Mouse (Mus musculus): ENCODE data around the gene Safb2. TPM values are rescaled to one million over a fixed set of nuclear protein-coding genes. Genes with fewer than 3 reads are reported as not detected.

Gene Safb2
- 193 and 233 TPM in 2 replicates for polyA plus RNA-seq (2012)

GRCm38 (mm10) chr17:56584257-56585130 is at the start of gene Safb2, which contains the start of gene Safb:
TSS of gene Safb2 (minus strand) at chr17:56584585.
TSS of gene Safb (plus strand) at chr17:56584825.
- no peak for TF ChIP-seq GATA1 (IDR thresholded peaks at IDR 0.05; ENCODE audit: low read length)

- no peak for TF ChIP-seq GATA1 (IDR thresholded peaks at IDR 0.05; ENCODE audit: low read length)
Measured at GRCm38 (mm10) chr17:56634023-56634422, 49.6 kb upstream of the Safb2 start.

DNA sequence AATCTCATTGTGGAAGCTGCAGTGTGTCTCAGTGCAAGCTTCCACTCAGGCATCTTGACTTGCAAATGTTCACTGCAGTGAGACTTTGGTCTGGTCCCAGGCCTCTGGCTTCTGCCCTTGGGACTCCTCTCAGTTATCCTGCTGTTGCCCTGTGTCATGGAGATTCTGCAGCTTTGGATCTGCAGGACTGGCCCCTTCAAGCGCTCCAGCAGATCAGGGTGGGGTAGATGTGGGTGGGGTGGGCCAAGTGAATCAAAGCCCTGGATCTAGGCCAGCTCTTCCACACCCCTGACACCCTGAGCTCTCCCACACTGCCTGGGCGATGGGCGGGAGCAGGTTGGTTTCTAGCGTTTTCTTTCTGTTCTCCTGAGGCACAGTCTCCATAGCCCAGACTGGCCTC is 47.4 kb upstream of the Safb2 start:
- TF ChIP-seq GATA1 (IDR thresholded peaks at IDR 0.05; ENCODE audit: low read length) = no peak

- no peak for TF ChIP-seq GATA1 (IDR thresholded peaks at IDR 0.05; ENCODE audit: low read length)
Measured at GRCm38 (mm10) chr17:56627530-56628277, 43.3 kb upstream of the Safb2 start, which contains the start of gene Catsperd. TSS of gene Catsperd (plus strand) at chr17:56628143.

DNA sequence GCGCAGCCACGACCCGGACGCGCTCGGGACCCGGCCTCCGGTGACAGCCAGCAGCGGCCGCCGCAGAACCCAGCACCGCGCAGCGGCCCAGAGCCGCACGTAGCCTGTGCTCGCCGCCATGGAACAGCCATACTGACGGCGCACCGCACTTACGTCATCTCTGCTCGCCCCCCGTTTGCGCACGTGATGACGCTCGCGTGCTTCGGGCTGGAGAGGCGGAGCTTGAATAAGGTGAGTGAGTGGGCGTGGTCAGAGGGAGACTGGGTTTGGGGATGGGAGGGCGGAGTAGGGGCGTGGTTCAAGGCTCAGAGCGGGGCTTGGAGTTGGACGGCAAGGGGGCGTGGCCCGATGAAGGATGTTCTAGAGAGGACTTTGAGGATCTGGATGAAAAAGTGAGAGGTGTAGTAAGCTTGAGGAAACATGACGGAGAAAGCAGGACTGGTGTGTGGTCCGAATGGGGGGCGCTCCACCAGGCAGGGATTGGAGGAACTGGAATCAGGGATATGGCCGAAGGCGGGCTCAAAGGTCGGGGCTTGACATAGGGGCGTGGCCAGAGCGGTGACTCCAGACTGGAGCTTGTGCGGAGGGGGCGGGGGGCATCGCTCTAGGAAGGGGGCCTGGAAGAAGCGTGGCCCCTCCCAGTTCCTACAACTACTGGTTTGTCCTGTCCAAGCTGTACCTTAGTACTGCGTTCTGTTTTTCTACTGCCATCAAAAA is 42.5 kb upstream of the Safb2 start, which contains the start of gene Lonp1:
Gene Lonp1, minus strand, starts transcription at position 134 of the 717 bp plus-strand sequence.
- TF ChIP-seq GATA1 (IDR thresholded peaks at IDR 0.05; ENCODE audit: low read length) = no peak

GRCm38 (mm10) chr17:56626260-56626659 is 41.9 kb upstream of the Safb2 start:
- TF ChIP-seq GATA1 (IDR thresholded peaks at IDR 0.05; ENCODE audit: low read length) = no peak

GRCm38 (mm10) chr17:56625495-56625894 is 41.1 kb upstream of the Safb2 start:
- TF ChIP-seq GATA1 (IDR thresholded peaks at IDR 0.05; ENCODE audit: low read length) = no peak

- TF ChIP-seq GATA1 (IDR thresholded peaks at IDR 0.05; ENCODE audit: low read length) = no peak
Measured at GRCm38 (mm10) chr17:56617628-56618027, 33.2 kb upstream of the Safb2 start.

- TF ChIP-seq GATA1 (IDR thresholded peaks at IDR 0.05; ENCODE audit: low read length) = no peak
Measured at GRCm38 (mm10) chr17:56616725-56617124, 32.3 kb upstream of the Safb2 start.

DNA sequence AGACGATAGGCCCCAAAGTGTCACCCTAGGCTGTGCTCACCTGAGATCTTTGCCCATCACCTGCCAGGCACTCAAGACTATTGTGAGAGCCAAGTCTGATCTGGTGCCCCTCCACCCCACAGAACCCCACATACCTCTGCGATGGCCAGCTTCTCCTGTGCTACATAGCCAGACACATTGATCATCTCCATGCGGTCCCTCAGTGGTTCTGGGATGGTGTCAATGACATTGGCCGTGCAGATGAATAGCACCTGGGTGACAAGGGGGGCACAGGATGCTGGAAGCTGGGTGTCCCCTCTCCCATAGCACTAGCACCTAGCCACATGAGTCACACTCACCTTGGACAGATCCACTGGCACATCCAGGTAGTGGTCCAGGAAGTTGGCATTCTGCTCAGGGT is 31.4 kb upstream of the Safb2 start:
- no peak for TF ChIP-seq GATA1 (IDR thresholded peaks at IDR 0.05; ENCODE audit: low read length)

- TF ChIP-seq GATA1 (IDR thresholded peaks at IDR 0.05; ENCODE audit: low read length) = no peak
Measured at GRCm38 (mm10) chr17:56615136-56615784, 30.9 kb upstream of the Safb2 start.

DNA sequence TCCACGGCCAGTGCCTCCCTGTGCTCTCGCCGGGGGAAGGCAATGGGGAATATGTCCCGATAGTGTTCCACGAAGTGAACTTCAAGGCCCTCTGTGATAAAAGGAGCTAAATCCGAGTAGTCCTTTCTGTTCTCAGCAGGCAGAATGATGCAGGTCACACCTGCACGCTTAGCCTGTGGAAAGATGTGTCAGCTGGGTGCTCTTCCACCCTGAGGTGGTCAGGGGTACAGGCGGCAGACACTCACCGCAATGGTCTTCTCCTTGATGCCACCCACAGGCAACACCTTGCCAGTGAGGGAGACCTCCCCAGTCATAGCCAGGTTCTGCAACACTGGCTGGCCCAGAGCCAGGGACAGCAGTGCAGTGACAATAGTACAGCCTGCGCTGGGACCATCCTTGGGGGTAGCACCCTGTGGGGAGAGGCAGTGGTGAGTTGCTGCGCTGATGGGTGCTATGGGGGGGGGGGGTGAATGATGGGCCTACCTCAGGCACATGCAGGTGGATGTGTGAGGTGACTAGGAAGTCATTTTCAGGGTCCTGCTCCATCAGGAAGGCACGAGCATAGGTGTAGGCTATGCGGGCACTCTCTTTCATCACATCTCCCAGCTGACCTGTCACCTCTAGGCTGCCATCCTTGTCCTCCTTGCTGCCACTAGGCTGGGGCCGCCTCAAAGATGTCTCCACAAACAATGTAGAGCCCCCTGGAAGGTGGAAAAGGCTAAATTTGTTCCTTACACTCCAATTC is 30.2 kb upstream of the Safb2 start:
- no peak for TF ChIP-seq GATA1 (IDR thresholded peaks at IDR 0.05; ENCODE audit: low read length)

- TF ChIP-seq GATA1 (IDR thresholded peaks at IDR 0.05; ENCODE audit: low read length) = no peak
Measured at GRCm38 (mm10) chr17:56613236-56613844, 29.0 kb upstream of the Safb2 start, which contains the start of gene Rpl36. TSS of gene Rpl36 (plus strand) at chr17:56613416.

Measured in G1E-ER4 (cell line).